Mouse (Mus musculus): ENCODE data around the gene Gm20388.

The Gm20388 gene

DNA sequence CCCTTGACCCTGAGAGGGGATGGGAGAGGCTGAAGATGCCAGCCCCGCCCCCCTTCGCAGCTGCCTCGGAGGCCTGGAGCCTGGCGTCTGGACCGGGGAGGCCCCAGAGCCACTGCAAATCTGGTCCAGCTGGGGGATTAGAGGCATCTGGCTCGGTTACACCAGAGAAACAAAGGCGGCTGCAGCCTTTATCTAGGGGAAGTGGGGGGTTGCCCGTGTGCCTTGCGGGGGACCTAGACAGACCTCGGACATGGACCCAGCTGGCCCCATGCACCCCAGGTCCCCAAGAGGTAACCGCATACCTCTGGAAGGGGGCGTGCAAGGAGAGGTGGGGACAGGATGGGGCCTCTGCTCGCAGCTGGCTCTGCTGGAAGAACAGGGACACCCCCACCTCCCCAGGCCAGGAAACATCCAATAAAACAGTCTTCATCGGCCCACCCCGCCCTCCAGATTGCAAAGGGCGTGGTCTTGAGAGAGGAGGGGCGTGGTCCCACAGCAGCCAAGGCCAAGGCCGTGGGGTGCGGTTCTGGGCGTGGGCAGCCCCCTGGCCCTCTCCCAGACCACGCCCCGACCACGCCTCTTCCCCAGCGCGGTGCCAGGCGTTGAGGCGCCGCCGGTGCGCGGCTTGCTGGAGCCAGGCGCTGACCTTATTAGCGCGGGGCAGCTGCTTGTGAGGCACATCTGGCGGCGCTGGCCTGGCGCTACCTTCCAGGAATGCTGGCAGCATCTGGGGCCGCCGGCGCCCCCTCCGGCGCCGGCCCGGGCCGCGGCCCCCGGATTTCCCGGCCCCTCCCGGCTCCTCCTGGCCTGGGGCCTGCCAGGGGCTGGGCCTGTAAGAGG is 365.6 kb downstream of the Gm20388 start:
- DNase-seq, result peak; percentile 84 to 85

- DNase-seq, result peak; percentile 27 to 31
Observed at GRCm38 (mm10) chr8:120276891-120277426, 366.3 kb downstream of the Gm20388 start.

DNA sequence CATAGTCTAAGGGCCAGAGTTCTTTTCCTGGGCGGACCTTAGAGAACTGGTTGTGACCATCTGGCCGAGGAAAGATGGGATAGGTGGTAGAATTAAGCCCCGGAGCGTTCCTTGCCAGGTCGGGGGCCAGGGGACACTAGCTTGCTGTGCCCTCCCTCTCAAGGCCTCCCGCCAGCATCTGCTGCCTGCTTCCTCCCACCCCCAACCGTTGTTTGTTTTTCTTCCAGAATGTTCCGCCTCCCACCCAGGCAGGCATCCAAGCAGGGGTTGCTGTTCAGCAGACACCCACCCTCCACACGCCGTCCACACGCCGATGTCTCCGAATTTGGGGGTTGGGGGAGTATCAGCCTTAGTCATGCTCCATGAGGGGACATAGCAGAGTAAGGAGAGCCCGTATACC is 367.4 kb downstream of the Gm20388 start:
- DNase-seq, result no peak

DNA sequence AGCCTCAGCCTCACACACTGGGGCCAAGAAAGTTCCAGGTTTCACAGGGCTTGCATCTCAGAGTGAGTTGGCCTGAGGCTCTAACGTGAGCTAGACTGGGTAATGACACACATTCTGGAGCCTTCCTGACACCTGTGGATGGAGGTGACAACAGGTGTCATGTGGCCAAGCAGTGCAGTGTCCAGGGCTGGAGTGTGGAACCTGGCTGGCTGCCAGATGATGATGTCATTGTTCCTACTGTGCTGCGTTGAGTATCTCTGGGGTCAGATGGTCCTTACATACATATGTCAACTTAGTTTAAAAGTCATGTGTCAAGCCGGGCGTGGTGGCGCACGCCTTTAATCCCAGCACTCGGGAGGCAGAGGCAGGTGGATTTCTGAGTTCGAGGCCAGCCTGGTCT is 368.8 kb downstream of the Gm20388 start:
- no peak for DNase-seq

GRCm38 (mm10) chr8:120281487-120281886 is 370.8 kb downstream of the Gm20388 start:
- DNase-seq, result peak; percentile 71 to 72

- no peak for DNase-seq
Observed at GRCm38 (mm10) chr8:120282465-120282864, 371.8 kb downstream of the Gm20388 start.

DNA sequence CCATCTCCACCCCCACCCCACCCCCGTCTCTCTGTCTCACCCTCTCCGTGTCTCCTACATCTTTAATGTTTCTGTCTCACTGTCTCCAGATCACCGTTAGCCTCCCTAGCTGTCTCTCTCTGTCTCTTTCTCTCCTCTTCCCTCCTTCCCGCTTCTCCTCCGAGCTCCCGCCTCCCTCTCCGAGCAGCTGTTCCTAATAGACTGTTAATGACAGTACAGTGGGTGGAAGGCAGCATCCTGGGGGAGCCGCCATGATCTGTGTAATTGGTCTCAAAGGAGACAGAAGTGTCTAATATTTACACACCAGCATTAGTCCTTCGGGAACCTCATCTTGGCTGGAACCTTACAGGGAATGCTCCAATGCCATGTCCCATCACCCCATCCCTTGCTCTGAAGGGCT is 373.6 kb downstream of the Gm20388 start:
- no peak for DNase-seq

GRCm38 (mm10) chr8:120285033-120285432 is 374.4 kb downstream of the Gm20388 start:
- no peak for DNase-seq

DNA sequence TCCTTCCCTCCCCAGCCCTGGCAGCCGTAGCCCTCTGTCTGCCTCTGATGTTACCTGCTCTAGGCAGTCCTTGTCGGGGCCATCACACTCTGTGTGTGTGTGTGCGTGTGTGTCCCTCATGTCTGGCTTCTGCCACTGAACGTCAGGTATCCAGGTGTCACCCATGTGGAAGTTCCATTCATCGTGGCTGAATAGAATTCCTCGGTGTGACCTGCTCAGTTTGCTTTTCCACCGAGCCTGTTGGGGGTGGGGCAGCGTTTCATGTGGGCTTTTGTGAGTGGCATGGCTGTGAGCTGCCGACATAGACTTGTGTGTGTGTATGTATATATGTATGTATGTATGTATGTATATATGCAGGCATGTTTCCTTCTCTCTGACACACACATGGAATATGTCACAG is 375.2 kb downstream of the Gm20388 start:
- DNase-seq, result no peak

GRCm38 (mm10) chr8:120288122-120288908 is 377.7 kb downstream of the Gm20388 start:
- peak; percentile 51 to 53 for DNase-seq

DNA sequence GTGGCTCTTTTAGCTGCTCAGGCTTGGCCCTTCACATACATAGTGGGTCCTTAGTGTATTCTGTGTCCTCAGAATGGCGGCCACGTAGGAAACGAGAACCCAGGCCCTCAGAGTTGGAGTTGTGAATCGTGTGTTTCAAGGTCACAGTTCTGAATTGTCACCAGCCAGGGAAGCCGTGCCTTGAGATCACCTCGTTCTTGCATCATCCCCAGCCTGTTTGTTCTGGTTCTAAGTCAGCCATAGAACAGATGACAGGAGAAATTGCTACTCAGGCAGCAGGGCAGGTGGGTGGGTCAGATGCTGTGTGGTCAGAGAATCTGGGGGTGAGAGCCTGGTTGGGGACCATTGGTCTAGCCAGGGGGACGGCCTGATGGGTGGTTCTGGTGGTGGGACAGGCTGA is 378.6 kb downstream of the Gm20388 start:
- no peak for DNase-seq

GRCm38 (mm10) chr8:120289698-120290181 is 379.1 kb downstream of the Gm20388 start:
- DNase-seq, result no peak

DNA sequence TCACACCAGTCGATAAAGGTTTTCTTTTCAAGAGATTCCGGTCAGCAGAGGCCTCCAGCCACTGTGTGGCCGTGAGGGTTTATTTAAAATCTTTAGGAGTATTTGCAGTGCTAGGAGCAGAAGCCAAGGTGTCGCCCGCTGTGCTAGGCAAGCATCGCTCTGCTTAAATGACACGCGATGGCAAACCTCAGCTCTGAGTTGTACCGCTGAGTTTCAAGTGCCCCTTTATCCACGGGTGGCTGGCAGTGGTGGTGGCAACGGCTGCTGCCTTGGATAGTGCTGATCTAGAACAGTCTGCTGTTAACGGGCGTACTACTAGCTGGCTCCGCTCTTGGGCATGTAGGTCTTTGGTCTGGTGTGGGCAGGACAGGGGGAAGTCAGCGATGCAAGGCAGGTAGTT is 380.0 kb downstream of the Gm20388 start:
- no peak for DNase-seq

GRCm38 (mm10) chr8:120291650-120292049 is 381.0 kb downstream of the Gm20388 start:
- DNase-seq, result no peak

- DNase-seq, result no peak
Observed at GRCm38 (mm10) chr8:120292316-120293107, 381.9 kb downstream of the Gm20388 start.

GRCm38 (mm10) chr8:120293421-120294357 is 383.0 kb downstream of the Gm20388 start:
- DNase-seq, result no peak

DNA sequence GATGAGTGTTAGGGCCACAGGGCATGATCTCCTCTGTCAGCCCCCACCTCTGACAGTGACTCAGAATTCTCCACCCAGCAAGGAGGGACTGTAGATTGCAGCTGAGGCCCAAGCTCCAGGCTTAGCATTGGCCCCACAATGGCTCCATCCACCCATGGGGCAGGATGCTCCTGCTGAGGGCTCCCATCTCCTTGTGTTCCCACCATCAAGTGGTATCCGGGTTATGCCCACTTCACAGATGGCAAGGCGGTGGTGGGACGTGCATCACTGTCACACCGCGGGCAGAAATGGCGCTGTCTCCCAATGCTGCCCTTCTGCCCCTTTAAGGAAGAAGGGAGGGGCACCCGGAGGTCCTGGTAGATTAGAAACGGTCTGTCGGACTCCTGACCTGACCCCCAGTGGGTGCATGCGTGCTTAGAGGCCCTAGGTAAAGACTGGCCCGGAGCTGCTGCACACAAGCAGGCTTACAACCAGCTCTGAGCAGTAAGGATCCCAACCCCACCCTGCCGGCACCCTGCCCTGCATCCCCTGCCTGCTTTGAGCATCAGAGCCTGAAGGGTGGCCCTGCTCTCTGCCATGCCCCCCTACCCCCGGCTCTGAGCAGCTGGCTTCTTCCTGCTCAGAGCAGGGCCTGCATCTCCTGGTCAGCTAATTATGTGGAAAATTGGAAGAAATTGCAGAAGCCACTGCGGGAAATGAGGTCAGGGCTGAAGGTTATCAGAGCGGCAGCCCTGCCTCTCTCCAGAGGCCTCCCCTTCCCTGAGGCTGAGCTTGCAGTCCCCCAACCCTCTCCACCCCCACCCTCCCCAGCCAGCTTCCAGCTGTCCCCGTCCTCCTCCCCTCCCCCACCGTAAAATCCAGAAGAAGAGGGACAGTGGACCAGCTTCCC is 384.6 kb downstream of the Gm20388 start:
- DNase-seq, result no peak

GRCm38 (mm10) chr8:120297000-120297399 is 386.4 kb downstream of the Gm20388 start:
- no peak for DNase-seq

DNA sequence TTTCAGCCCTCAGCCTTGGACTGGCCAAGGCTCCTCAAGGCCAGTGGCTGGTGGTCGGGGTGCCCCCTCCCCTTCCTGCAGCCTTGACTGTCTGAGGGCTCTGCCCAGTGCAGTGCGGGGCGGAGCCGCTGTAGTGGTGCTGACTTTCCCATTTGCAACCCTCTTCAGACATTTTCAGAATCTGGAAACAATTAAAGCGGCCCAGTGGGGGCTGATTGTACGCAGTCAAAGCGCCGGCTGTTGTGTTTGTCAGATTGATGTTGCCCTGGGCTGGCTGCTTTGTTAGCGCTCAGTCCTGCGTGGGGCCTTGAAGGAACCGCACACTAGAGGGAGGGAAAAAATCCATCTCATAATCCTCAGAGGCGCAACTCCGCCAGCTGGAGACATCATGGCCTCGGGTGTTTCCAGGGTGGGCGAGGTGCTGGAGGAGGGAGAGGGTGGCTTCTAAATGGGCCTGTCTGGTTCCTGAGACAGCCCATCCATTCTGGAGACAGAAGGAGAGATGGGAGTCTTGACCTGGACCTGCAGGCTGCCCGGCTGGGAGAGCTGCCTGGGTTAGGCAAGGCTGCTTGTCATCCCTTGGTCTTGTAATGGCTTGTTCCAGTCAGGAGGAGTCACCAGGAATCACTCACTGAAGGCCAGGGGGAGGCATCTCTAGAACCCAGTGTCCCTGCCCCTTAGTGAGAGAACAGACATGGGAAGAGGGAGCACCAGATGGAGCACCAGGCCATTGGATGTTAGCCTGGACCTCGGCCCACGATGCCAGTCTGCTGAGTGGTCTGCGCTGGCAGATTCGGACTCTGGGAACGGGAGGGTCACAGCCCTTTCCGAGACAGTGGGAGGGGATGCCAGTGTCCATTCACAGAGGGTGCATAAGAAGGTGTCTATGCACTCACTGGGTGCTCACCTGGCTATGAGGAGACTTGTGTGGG is 388.2 kb downstream of the Gm20388 start:
- no peak for DNase-seq

Measured in B cell, adult 2 months (primary cell).